Mouse (Mus musculus) 416B (cell line): Measurements from ENCODE around the gene Nxph4.

Experiments
- DNase-seq: peaks from one replicate; pipeline ENCODE4 v3.0.0; 2011; ENCODE audit warnings: low read depth

Gene Nxph4

DNA sequence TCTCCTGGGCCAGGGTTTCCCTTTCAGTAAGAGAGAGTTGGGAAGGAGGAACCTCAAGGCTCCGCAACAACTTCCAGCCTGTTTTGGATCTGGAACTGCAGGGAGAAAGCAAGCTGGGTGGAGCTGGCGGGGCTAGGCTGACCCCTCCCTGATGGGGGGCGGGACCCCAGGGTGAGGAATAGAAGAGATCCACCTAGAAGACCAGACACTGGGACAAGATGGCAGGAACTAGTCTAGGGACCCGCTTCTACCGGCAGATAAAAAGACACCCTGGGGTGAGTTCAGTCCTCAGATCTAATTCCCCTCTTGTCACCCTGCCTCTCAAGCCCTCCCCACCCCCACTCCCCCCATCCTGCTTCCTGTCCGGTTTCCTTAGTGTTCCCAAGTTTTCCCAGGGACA lies 19.6 kb downstream of the Nxph4 start, which contains the start of gene Ndufa4l2:
Gene Ndufa4l2, plus strand, starts transcription at position 204 of the 400 bp plus-strand sequence.
- no peak for DNase-seq

DNA sequence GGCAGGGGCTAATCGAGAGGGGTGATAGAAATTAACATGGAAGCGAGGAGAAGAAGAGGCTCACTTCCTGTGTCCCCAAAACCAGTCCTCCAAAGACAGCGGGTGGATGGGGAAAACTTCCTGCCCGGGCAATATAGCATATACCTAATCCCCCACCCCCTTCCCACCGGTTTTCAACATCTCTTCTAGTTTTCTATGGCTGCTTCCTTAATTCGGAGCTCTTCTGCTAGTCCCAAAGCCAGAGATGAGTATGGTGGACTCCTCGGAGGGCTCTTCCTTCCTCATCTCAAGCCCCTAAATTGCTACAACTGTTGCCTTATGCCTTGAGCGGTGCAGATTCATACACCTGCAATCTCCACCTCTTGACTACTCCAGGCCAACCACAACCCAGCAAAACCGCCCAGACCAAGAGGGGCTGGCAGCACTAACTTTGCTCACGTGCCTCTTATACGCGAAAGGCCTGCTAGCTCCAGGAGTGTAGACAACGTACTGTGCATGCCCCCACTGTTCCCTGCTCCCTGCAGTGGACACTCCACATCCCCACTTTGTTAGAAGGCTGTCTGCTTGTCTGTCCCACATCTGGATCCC lies 20.2 kb downstream of the Nxph4 start:
- no peak for DNase-seq

- DNase-seq = peak; percentile 36
Observed at GRCm38 (mm10) chr10:127513501-127514091, 20.8 kb downstream of the Nxph4 start.

- DNase-seq = peak; percentile 92
Observed at GRCm38 (mm10) chr10:127512813-127513212, 21.5 kb downstream of the Nxph4 start.

- DNase-seq = no peak
Observed at GRCm38 (mm10) chr10:127512307-127512666, 22.1 kb downstream of the Nxph4 start.

DNA sequence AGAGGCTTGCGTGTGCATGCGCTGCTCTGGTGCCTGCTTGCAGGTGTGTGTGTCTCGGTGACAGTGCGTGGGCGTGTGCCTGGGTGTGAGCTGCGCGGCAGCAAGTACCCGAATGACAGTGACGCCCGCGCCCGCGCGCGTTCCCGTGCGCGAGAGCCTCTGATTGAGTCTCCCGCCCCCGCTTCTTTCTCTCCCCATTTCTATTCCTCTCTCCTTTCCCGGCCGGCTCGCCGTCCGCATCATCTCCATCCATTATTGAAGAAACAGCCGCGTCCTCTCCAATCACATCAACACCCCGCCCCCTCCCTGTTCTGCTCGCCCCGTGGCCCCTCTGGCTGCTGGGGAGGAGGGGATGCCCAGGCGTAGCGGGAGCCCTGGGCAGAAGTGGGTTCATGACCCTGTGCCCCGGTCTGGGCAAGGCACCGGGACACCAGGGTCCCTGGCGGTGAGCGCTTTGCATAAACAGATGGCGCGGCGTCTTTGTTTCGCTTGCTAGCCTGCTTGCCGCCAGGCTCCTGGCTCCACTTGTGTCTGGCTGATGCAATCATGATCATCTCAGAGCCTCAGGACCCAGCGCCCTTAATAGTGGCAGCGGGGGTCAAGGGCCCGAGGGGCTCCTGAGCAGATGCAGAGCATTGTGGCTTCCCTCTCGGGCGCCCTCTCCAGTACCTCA lies 22.6 kb downstream of the Nxph4 start:
- peak; percentile 57 for DNase-seq

DNA sequence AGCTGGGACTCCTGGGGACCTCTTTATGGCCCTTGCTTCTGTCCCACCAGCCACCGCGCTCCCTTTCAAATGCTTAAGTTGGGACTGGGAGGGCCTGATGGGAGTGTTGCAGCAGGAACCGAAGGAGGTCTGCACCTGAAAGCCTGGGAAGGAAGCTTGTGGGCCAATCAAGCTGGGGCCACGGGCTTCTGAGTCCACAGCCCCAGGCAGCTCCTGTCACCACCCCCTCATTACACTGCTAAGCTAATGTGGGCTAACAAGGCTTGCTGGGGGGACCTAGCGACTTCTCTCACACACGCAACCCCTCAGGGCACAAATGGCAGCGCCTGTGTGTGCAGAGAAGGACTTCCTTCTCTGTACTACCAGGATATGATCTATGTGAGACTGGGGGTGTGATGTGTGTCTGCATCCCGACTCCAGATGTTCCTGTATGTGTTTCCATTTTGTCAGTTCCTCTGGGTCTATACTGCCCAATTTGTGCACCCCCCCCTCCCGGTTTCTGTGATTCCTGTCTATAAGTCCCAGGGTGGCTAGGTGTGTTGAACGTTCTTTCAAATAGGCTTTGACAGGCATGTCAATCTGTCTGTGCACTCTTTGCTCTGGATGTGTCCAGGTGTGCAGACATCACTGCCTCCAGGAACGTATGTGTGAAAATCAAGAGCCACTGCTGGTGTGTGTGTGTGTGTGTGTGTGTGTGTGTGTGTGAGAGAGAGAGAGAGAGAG lies 23.3 kb downstream of the Nxph4 start:
- DNase-seq = no peak

- no peak for DNase-seq
Observed at GRCm38 (mm10) chr10:127509837-127510701, 24.3 kb downstream of the Nxph4 start.

- DNase-seq = peak; percentile 81
Observed at GRCm38 (mm10) chr10:127509051-127509836, 25.1 kb downstream of the Nxph4 start.

DNA sequence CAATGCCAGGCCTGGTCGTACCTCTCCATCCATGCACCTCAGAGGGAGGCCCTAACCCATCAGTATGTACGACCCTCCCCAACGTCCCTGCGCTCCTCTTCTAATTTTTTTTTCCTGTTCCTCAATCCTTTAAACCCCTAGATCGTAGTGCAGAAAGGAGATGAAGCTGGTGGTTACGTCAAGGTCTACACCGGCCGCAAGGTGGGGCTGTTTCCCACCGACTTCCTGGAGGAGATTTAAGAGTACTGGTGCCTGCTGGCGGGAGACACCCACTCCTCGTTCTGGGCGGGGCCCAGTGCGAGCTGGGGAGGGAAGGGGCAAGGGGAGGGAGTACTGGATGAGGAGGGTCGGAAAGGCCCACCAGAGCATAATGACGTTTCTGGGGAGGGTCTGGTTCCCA lies 26.1 kb downstream of the Nxph4 start:
- DNase-seq = peak; percentile 82

- DNase-seq = peak; percentile 43
Observed at GRCm38 (mm10) chr10:127500894-127501893, 33.2 kb downstream of the Nxph4 start, which contains the start of gene Stac3. Gene Stac3 (plus strand): TSS chr10:127501686.

DNA sequence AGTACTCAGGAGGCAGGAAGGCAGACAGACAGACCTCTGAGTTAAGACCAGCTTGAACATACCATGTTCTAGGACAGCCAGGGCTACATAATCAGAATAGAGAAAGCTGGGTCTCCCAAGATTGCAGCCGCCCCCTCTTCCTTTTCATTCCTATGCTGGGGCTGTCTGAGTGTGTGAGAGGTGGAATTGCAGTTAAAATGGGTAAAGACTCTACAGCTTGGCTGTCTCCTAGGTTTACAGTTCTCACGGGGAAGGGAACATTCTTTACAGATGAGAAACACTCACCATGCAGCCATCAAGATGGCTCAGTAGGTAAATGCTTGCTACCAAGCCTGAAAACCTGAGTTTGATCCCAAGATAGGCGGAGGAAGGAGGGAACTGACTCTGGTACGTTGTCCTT lies 34.3 kb downstream of the Nxph4 start:
- DNase-seq = no peak

DNA sequence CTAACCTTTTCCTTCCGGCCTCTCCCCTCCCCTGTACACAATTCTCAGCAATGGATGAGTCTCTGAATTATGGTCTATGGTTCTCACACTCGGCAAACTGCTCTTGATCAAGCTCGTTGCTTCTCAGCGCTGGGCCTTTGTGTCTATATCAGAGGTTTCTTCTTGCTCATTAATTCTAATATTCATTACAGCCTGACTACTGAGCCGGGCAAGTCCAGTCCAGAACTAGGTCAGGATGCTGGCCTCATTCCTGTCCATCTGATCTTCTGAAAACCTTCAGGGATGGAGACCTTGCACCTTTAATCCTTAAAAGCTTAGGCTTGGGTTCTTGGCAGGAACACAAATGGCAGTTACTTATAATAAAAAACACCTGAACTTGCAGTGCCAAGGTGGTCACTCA lies 34.8 kb downstream of the Nxph4 start:
- no peak for DNase-seq

GRCm38 (mm10) chr10:127496156-127496555 lies 38.2 kb downstream of the Nxph4 start:
- no peak for DNase-seq

DNA sequence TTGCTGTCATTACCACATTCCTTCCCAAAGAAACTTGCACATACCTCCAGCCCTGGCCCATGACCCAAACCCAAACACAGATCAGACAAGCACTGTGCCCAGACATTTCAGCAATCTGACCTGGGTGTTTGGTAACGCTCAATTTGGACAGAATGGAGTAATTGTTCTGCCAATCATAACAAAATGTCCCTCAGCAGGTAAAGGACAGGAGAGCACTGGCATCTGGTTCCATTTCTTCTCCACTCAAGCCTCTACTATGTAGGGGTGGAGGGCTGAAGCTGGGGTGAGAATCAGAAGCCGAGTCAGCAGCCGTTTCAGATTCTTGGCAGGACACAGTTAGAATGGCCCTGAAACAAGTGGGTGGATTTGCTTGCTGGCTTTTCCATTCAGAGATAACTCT lies 42.2 kb downstream of the Nxph4 start:
- no peak for DNase-seq

DNA sequence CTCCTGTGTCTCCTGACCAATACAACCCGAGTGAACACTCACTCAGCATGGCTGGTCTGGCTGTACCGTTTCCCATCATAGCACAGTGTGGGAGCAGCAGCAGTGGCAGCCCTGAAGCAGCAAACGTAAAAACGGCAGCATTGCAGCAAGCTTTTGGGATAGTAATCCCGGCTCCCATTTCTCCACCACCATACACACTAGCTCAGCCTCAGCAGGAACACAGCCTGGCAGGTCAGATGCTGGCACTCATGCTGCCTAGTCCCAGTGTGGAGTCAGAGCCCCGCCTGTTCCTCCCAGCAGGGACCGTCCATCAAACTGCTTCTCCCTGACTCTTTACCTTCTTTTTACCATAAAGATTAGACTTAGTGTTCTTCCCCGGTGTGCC lies 43.2 kb downstream of the Nxph4 start:
- DNase-seq = no peak

- no peak for DNase-seq
Observed at GRCm38 (mm10) chr10:127490160-127491127, 43.9 kb downstream of the Nxph4 start.

DNA sequence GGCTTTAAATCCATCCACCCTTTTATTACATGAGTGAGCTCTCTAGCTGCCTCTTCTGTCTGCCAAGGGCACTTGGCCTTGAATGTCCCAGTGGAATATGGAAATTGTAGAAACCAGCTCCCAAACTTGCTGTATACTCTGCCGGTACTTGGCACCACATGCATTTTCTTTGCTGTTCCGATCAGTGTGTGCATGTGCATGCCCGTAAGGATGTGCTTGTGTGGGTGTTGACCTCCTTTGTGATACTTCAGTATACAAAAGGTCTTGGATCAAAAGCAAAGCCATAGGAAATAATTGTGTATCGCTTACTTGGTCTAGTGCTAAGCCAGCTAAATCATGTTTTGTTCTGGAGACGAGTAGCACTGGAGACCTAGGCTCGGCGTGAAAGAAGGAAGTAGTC lies 45.5 kb downstream of the Nxph4 start:
- no peak for DNase-seq

- DNase-seq = no peak
Observed at GRCm38 (mm10) chr10:127485235-127485634, 49.1 kb downstream of the Nxph4 start.
